ENCODE assay signal across 23 mouse cellular contexts in genomic region chr2:92087065-92087464, GRCm38 (mm10). TPM values are rescaled to one million over a fixed set of nuclear protein-coding genes. Genes with fewer than 3 reads are reported as not detected.
DNase-seq lines count a peak whose midpoint lies in the region; ATAC-seq and TF ChIP-seq lines count a peak whose summit lies in the region.
"Had no signal": no experiment of that assay in that cellular context is flagged by ENCODE, and none has a peak within 500 bp of the region (broad histone marks: within the 10 kb centered on the region; RNA-seq: fewer than 3 reads in every experiment).

No protein-coding gene starts in this region.

- H3K36me3 ChIP-seq in midbrain, embryonic 11.5 days (ENCODE audit: control insufficient read depth, insufficient read depth, low read length): no peaks in the 10 kb centered on the region
- H3K36me3 ChIP-seq in midbrain, embryonic 14.5 days (ENCODE audit: control insufficient read depth, insufficient read depth, low read length): no peaks in the 10 kb centered on the region
- H3K36me3 ChIP-seq in stomach, postnatal 0 days (ENCODE audit: control insufficient read depth, insufficient read depth, low read length): no peaks in the 10 kb centered on the region
- H3K36me3 ChIP-seq: embryonic facial prominence, embryonic 13.5 days; embryonic facial prominence, embryonic 15.5 days; forebrain, embryonic 10.5 days; forebrain, embryonic 12.5 days had no signal

- no peaks in the 10 kb centered on the region for H3K4me1 ChIP-seq in midbrain, embryonic 11.5 days (ENCODE audit: control insufficient read depth, insufficient read depth, low read length)
- no peaks in the 10 kb centered on the region for H3K4me1 ChIP-seq in midbrain, embryonic 14.5 days (ENCODE audit: control insufficient read depth, insufficient read depth, low read length)
- H3K4me1 ChIP-seq in stomach, postnatal 0 days (replicated peaks; ENCODE audit: control insufficient read depth, insufficient read depth): no peaks in the 10 kb centered on the region
- H3K4me1 ChIP-seq: embryonic facial prominence, embryonic 13.5 days; embryonic facial prominence, embryonic 15.5 days; forebrain, embryonic 10.5 days; forebrain, embryonic 12.5 days had no signal

- no peak for TF ChIP-seq EP300 in stomach, postnatal 0 days (optimal IDR thresholded peaks at IDR 0.05)

- ATAC-seq in midbrain, embryonic 11.5 days (ENCODE audit: low FRiP score): no peak
- no peak for ATAC-seq in midbrain, embryonic 14.5 days (ENCODE audit: low FRiP score, low TSS enrichment)
- ATAC-seq in stomach, postnatal 0 days (ENCODE audit: low FRiP score, low TSS enrichment): peak; percentile 63; the same call in 1 of the 2 replicates
- ATAC-seq: forebrain, embryonic 14.5 days; forebrain, embryonic 16.5 days had no signal

- H3K4me3 ChIP-seq in midbrain, embryonic 11.5 days (ENCODE audit: low read depth, low read length): no peak overlapping the region
- no peak overlapping the region for H3K4me3 ChIP-seq in midbrain, embryonic 14.5 days (replicated peaks; ENCODE audit: low read depth, low read length)
- H3K4me3 ChIP-seq in stomach, postnatal 0 days (ENCODE audit: low read depth, low read length): no peak overlapping the region
- H3K4me3 ChIP-seq: embryonic facial prominence, embryonic 13.5 days; embryonic facial prominence, embryonic 15.5 days; erythroblast, embryonic 14.5 days; forebrain, embryonic 10.5 days; forebrain, embryonic 12.5 days had no signal

- H3K4me2 ChIP-seq in midbrain, embryonic 11.5 days: no peak overlapping the region
- no peak overlapping the region for H3K4me2 ChIP-seq in midbrain, embryonic 14.5 days (ENCODE audit: low read length)
- no peak overlapping the region for H3K4me2 ChIP-seq in stomach, postnatal 0 days (replicated peaks; ENCODE audit: low read depth)
- H3K4me2 ChIP-seq: embryonic facial prominence, embryonic 13.5 days; embryonic facial prominence, embryonic 15.5 days; forebrain, embryonic 12.5 days had no signal

- DNase-seq in adrenal gland, postnatal 14 days: peak; percentile 10
- no peak for DNase-seq in adrenal gland, adult 8-10 months
- DNase-seq in midbrain, embryonic 11.5 days (ENCODE audit: low spot score, missing footprints): peak; percentile 54
- DNase-seq in midbrain, embryonic 14.5 days: no peak
- peak; percentile 61 for DNase-seq in brain, adult 2 months (ENCODE audit: low read depth, low spot score)
- no peak for DNase-seq in stomach, postnatal 0 days (ENCODE audit: low spot score)
- no peak for DNase-seq in adipocyte (ENCODE audit: low spot score)
- DNase-seq: adrenal gland, postnatal 10 days; adrenal gland, postnatal 36 days; cerebellum, adult 11 months; cerebellum, adult 18-20 months; cerebellum, adult 8-10 months; cerebellum, adult 9-11 months; cerebellum, postnatal 14 days; cerebellum, postnatal 36 days; embryo, embryonic 11 days had no signal

- 90% methylated on average over 4 of the region's 4 CpGs for WGBS in midbrain, embryonic 11.5 days
- 81% methylated on average over 4 of the region's 4 CpGs for WGBS in midbrain, embryonic 14.5 days
- WGBS in stomach, postnatal 0 days: 40% methylated on average over 4 of the region's 4 CpGs

- no peaks in the 10 kb centered on the region for H3K27me3 ChIP-seq in midbrain, embryonic 11.5 days (ENCODE audit: control insufficient read depth, insufficient read depth, low read length)
- no peaks in the 10 kb centered on the region for H3K27me3 ChIP-seq in midbrain, embryonic 14.5 days (ENCODE audit: control insufficient read depth, insufficient read depth, low read length)
- H3K27me3 ChIP-seq in stomach, postnatal 0 days (ENCODE audit: control insufficient read depth, insufficient read depth, low read length): no peaks in the 10 kb centered on the region
- H3K27me3 ChIP-seq: embryonic facial prominence, embryonic 13.5 days; embryonic facial prominence, embryonic 15.5 days; forebrain, embryonic 12.5 days had no signal

- H3K9me3 ChIP-seq in midbrain, embryonic 11.5 days (ENCODE audit: control insufficient read depth, low read length): no peaks in the 10 kb centered on the region
- no peaks in the 10 kb centered on the region for H3K9me3 ChIP-seq in midbrain, embryonic 14.5 days (ENCODE audit: control insufficient read depth, low read length)
- no peaks in the 10 kb centered on the region for H3K9me3 ChIP-seq in stomach, postnatal 0 days (ENCODE audit: control insufficient read depth, low read length)
- H3K9me3 ChIP-seq: embryonic facial prominence, embryonic 13.5 days; embryonic facial prominence, embryonic 15.5 days; forebrain, embryonic 10.5 days; forebrain, embryonic 12.5 days had no signal

- H3K27ac ChIP-seq in midbrain, embryonic 11.5 days (ENCODE audit: low read depth, low read length): no peak overlapping the region
- no peak overlapping the region for H3K27ac ChIP-seq in midbrain, embryonic 14.5 days (replicated peaks; ENCODE audit: low read depth, low read length)
- no peak overlapping the region for H3K27ac ChIP-seq in stomach, postnatal 0 days (replicated peaks)
- H3K27ac ChIP-seq: embryonic facial prominence, embryonic 13.5 days; embryonic facial prominence, embryonic 15.5 days; forebrain, embryonic 10.5 days; forebrain, embryonic 12.5 days had no signal

- no peak for TF ChIP-seq CTCF in stomach, postnatal 0 days (IDR thresholded peaks at IDR 0.05; ENCODE audit: low read depth)

- no peak overlapping the region for H3K9ac ChIP-seq in midbrain, embryonic 11.5 days (ENCODE audit: low read length)
- no peak overlapping the region for H3K9ac ChIP-seq in midbrain, embryonic 14.5 days (replicated peaks; ENCODE audit: low read length)
- no peak overlapping the region for H3K9ac ChIP-seq in stomach, postnatal 0 days (ENCODE audit: low read length)
- H3K9ac ChIP-seq: embryonic facial prominence, embryonic 13.5 days; embryonic facial prominence, embryonic 15.5 days; forebrain, embryonic 12.5 days had no signal

RNA-seq across cellular contexts. Expression of gene Phf21a, which starts 5.9 kb away (rescaled TPM):
- total RNA-seq in adrenal gland, postnatal 14 days (2021): 68.1 and 82.3 TPM in 2 replicates
- total RNA-seq in adrenal gland, adult 8-10 months (2022): 100 to 1,000 TPM in 1 of 4 experiments, 10 to 100 TPM in 3; 65.0 to 107 (median 75.6) TPM
- polyA plus RNA-seq in midbrain, embryonic 11.5 days (2014; fragmentation: Nextera tagmentation; extraction: Ambion mirVana): 34.4 and 37.5 TPM in 2 replicates
- polyA plus RNA-seq in midbrain, embryonic 14.5 days (2014; fragmentation: Nextera tagmentation; extraction: Ambion mirVana): 32.3 and 35.4 TPM in 2 replicates
- 7.2 and 7.3 TPM in 2 replicates for polyA plus RNA-seq in stomach, postnatal 0 days (2015; fragmentation: Nextera tagmentation; extraction: Ambion mirVana)

Comparison
In these comparisons a context has a peak if more than half of its experiments do, and no peak if none do; other contexts are left out.
1. DNase-seq: peak in adrenal gland, postnatal 14 days (single experiment), midbrain, embryonic 11.5 days (single experiment) and brain, adult 2 months (single experiment); none in adrenal gland, adult 8-10 months (single experiment), midbrain, embryonic 14.5 days (single experiment), stomach, postnatal 0 days (single experiment) and adipocyte (single experiment).